Mouse (Mus musculus): ENCODE measurements at regions not wholly inside any gene's neighbourhood (a gene's known extent, or its start where the extent isn't known, plus 50 kb on each side); places are given as distances from the start of the nearest gene placed in this dataset.

GRCm38 (mm10) chr8:125619336-125619906 lies 49.8 kb upstream of the Sipa1l2 start:
- peak in 1 of 2 experiments; percentile 42 for DNase-seq (ENCODE audit: low spot score in 2 of 2)
